Mouse (Mus musculus): ENCODE results near the gene Tars2.
"Not testable (repeated sequence)": the region's sequence is repeated elsewhere in the genome, so short reads cannot be mapped to it uniquely, and the experiment has no call there.

Gene Tars2

GRCm38 (mm10) chr3:95695796-95696195 is 64.2 kb downstream of the Tars2 start:
- no peak for DNase-seq (ENCODE audit: low spot score in 2 of 2)

DNA sequence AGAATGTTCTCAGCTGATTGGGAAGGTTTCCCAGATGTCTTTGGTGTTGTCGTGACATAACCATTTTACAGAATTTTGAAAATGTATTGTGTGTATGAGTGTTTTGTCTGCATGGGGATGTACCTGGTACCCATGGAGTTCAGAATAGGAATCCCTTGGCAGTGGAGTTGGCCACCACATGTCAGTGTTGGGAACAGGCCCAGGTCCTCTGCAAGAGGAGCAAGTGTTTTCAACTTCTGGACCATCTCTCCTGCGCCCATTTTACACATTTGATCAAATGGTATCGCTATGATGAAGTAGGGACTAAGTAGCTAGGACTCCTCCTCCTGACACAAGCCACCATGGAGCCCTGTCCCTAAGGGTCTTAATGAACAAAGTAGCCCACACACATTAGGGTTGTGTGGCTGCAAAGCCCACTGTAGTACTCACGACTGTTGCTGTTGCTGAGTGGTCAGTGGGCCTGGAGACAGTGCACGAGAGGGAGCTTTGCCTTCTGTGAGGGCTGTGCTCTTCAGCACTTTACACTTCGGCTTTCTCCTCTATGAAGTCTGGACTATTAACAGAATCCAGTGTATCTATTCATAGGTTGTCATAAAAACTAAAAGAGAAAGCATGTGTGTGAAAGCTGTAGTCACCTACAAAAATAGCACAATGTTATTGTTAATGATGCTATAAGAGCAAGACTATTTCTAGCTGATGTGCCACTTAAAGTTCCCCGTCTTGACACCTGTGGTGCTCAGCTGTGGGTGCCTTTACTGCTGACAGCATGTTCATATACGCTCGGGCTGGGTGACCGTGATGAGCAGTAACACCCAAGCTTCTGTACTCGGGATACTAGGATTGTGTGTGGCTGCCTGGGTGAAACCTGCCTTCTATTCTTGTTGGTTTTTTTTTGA is 65.0 kb downstream of the Tars2 start:
- no peak for DNase-seq (ENCODE audit: low spot score in 2 of 2)

- DNase-seq (ENCODE audit: low spot score in 2 of 2) = no peak
Measured at GRCm38 (mm10) chr3:95693821-95694807, 65.9 kb downstream of the Tars2 start.

DNA sequence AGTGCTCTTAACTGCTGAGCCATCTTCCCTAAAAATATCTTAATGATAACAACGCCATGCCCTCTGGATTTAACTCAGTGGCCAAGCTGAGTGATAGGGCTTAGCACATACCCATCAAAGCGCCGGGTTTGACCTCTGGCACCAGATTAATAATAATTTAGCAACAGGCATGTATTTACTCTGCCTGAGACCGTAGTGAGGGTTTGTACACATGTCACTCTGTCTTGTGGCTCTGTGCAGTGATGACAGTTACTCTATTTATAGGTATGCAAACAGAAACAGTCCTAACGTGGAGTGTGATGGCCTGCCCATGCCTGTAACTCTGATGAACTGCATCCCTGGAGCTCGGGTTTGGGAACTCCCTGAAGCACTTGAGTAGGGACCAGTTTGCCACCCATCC is 67.3 kb downstream of the Tars2 start:
- no peak for DNase-seq (ENCODE audit: low spot score in 2 of 2)

DNA sequence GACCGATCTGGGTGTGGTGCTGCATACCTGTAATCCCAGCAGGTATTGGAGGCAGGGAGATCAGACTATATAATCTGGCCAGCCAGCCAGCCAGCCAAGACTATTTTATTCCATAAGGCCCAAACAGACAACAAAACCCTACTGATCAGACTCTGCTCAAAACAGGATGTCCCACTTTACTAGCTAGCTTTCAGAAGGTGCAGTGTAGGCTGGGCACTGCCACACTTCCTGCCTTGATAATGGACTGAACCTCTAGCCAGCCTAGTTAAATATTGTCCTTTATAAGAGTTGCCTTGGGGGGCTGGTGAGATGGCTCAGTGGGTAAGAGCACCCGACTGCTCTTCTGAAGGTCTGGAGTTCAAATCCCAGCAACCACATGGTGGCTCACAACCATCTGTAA is 69.5 kb downstream of the Tars2 start:
- DNase-seq (ENCODE audit: low spot score in 2 of 2) = not testable (repeated sequence)
